Mouse (Mus musculus) kidney, embryonic 14.5 days (tissue): ENCODE measurements around the gene Aldh1b1. TPM values are rescaled to one million over a fixed set of nuclear protein-coding genes. Genes with fewer than 3 reads are reported as not detected.

Experiments used
- ATAC-seq: fragments of 200-750 bp; cut with Nextera tagmentation; 2 replicates; pipeline ENCODE4 v1.8.0; 2017; ENCODE audit warnings: moderate number of reproducible peaks, mild to moderate bottlenecking, moderate TSS enrichment, moderate library complexity; ENCODE audit not compliant: low FRiP score, low TSS enrichment
- H3K27ac ChIP-seq: fragments of 300-500 bp; sonication (generic); 2 replicates; pipeline ENCODE4 v1.5.1; 2014; ENCODE audit warnings: low read depth, mild to moderate bottlenecking, low read length, moderate library complexity, mixed read lengths
- H3K27me3 ChIP-seq: fragments of 300-500 bp; sonication (generic); 2 replicates; pipeline ENCODE4 v1.6.1; 2014; ENCODE audit warnings: mild to moderate bottlenecking, low read length; ENCODE audit not compliant: control insufficient read depth, insufficient read depth
- H3K36me3 ChIP-seq: fragments of 300-500 bp; sonication (generic); 2 replicates; pipeline ENCODE4 v1.6.1; 2014; ENCODE audit warnings: low read length, mixed read lengths; ENCODE audit not compliant: control insufficient read depth, insufficient read depth
- H3K4me1 ChIP-seq: fragments of 300-500 bp; sonication (generic); 2 replicates; pipeline ENCODE4 v1.6.1; 2014; ENCODE audit warnings: low read length, mixed read lengths; ENCODE audit not compliant: control insufficient read depth, insufficient read depth
- H3K4me2 ChIP-seq: fragments of 300-500 bp; sonication (generic); replicated peaks from 2 replicates; pipeline ENCODE4 v1.6.1; 2014; ENCODE audit warnings: low read depth, mild to moderate bottlenecking, low read length
- H3K4me3 ChIP-seq: fragments of 300-500 bp; sonication (generic); 2 replicates; pipeline ENCODE4 v1.5.1; 2014; ENCODE audit warnings: mild to moderate bottlenecking, low read length
- H3K9ac ChIP-seq: fragments of 300-500 bp; sonication (generic); 2 replicates; pipeline ENCODE4 v1.6.1; 2014; ENCODE audit warnings: low read depth, mild to moderate bottlenecking, low read length, moderate library complexity
- H3K9me3 ChIP-seq: fragments of 300-500 bp; sonication (generic); 2 replicates; pipeline ENCODE4 v1.6.1; 2016; ENCODE audit warnings: low read length; ENCODE audit not compliant: control insufficient read depth
- WGBS: fragments of 180-500 bp; shearing (Covaris S2); extraction: QIAGEN DNeasy Blood & Tissue Kit; methylation state at CpG from one replicate; pipeline ENCODE4 v1.1.7; 2014; 5-methylcytosine and 5-hydroxymethylcytosine counted together
- polyA plus RNA-seq: library from polyadenylated mRNA; unstranded; fragments of >200 nt; fragmentation: Nextera tagmentation; extraction: Ambion mirVana; gene quantifications from 2 replicates; pipeline ENCODE4 v1.2.1, GENCODE M21; 2014

The Aldh1b1 gene
- polyA plus RNA-seq, 1 experiment from 2014 or later, result 2.2 TPM

DNA sequence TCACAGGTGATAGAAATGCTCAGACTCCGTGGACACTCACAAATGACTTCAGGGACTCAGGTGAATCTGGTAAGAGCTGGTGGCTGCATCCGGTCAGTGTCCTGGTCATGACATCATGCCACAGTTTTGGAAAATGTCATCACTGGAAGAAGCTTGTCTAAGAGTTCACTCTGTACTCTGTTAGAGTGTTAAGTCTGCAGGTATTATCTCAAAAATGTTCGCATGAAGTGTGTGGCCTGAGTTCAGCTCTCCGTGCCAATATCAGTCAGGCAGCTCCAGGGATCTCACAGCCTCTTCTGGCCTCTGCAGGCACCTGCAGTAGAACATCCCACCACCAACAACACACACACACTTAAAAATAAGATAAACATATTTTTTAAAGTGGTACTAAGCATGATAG is 36.2 kb upstream of the Aldh1b1 start:
- ATAC-seq, result no peak
- WGBS, result 89% methylated on average over 4 of the region's 4 CpGs
- peaks cover 39% of the 10 kb centered on the region for H3K4me1 ChIP-seq

GRCm38 (mm10) chr4:45763288-45764140 is 35.3 kb upstream of the Aldh1b1 start:
- Histone ChIP-seq H3K9ac (no peak overlapping the region), H3K36me3 (no peaks in the 10 kb centered on the region), H3K27me3 (peaks cover 17% of the 10 kb centered on the region; the same call in 1 of the 2 replicates), H3K4me1 (peaks cover 34% of the 10 kb centered on the region), H3K4me2 (peak overlapping the region; percentile 35), H3K27ac (no peak overlapping the region), H3K9me3 (no peaks in the 10 kb centered on the region; the same call in 1 of the 2 replicates), H3K4me3 (0 out of 2 replicates have a peak overlapping the region, but pooled peaks have one; percentile 8)
- ATAC-seq, result no peak
- 13% methylated on average over 18 of the region's 18 CpGs for WGBS

More for the DNA sequence above, 36.2 kb upstream of the Aldh1b1 start:
- Histone ChIP-seq H3K4me3 (no peak overlapping the region), H3K9ac (no peak overlapping the region), H3K4me2 (no peak overlapping the region), H3K27ac (no peak overlapping the region), H3K36me3 (no peaks in the 10 kb centered on the region), H3K27me3 (peaks cover 17% of the 10 kb centered on the region; the same call in 1 of the 2 replicates), H3K9me3 (no peaks in the 10 kb centered on the region; the same call in 1 of the 2 replicates)

DNA sequence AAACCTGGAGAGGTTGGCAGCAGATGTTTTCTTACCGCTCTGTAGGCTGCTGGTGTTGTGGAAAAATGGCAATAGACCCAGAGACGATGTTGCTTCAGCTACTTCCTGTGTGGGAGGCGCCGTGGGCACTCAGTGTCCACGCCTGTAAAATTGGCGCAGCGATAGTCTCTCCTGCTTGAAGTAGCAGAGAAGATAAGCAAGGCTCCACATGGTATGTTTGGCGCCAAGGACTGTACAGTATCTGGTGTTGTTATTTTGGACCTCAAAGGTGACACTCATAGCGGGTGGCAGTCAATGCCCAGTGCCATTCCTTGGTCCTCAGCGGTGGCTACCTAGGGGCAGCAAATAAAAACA is 34.7 kb upstream of the Aldh1b1 start:
- ATAC-seq, result no peak
- Histone ChIP-seq H3K9me3 (no peaks in the 10 kb centered on the region; the same call in 1 of the 2 replicates), H3K27ac (no peak overlapping the region), H3K9ac (no peak overlapping the region), H3K36me3 (no peaks in the 10 kb centered on the region), H3K4me2 (peak overlapping the region; percentile 35), H3K27me3 (peaks cover 22% of the 10 kb centered on the region), H3K4me1 (peaks cover 34% of the 10 kb centered on the region), H3K4me3 (0 out of 2 replicates have a peak overlapping the region, but pooled peaks have one; percentile 8)
- WGBS, result 10% methylated on average over 10 of the region's 10 CpGs

DNA sequence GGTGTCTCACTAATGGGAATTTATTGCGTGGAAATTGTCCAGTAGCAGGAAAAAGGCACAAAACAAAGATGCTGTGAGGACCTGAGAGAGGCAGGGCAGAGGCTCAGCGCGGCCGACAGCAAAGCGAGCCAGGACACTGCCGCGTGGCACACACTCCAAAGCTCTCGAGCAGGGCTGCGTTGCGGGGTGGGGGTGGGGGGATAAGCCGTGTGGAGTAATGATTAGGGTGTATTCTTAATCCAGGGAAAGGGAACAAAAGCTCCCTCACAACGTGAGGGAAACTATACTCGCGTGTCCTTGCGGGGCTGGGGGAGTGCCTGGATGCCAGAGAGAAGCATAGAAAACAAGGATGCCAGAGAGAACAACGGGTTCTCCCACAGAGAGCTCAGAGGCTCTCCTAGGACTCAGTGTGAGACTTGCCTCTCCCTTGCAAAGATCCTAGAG is 33.7 kb upstream of the Aldh1b1 start:
- Histone ChIP-seq H3K27ac (no peak overlapping the region), H3K4me2 (peak overlapping the region; percentile 44), H3K27me3 (peaks cover 24% of the 10 kb centered on the region), H3K4me3 (peak overlapping the region; percentile 19), H3K9ac (peak overlapping the region; percentile 32), H3K36me3 (no peaks in the 10 kb centered on the region), H3K9me3 (no peaks in the 10 kb centered on the region; the same call in 1 of the 2 replicates), H3K4me1 (peaks cover 34% of the 10 kb centered on the region)
- under 1% methylated on average over 16 of the region's 16 CpGs for WGBS
- ATAC-seq, result no peak; the same call in 1 of the 2 replicates

- Histone ChIP-seq H3K27me3 (peaks cover 27% of the 10 kb centered on the region), H3K36me3 (no peaks in the 10 kb centered on the region), H3K27ac (no peak overlapping the region), H3K9ac (peak overlapping the region; percentile 32), H3K9me3 (no peaks in the 10 kb centered on the region; the same call in 1 of the 2 replicates), H3K4me1 (peaks cover 38% of the 10 kb centered on the region), H3K4me2 (peak overlapping the region; percentile 44), H3K4me3 (peak overlapping the region; percentile 19)
- no peak; the same call in 1 of the 2 replicates for ATAC-seq
- under 1% methylated on average over 16 of the region's 18 CpGs for WGBS
Measured at GRCm38 (mm10) chr4:45765565-45766201, 33.1 kb upstream of the Aldh1b1 start.

- Histone ChIP-seq H3K27me3 (peaks cover 28% of the 10 kb centered on the region), H3K4me3 (no peak overlapping the region), H3K9ac (no peak overlapping the region), H3K4me1 (peaks cover 38% of the 10 kb centered on the region), H3K4me2 (no peak overlapping the region), H3K27ac (no peak overlapping the region), H3K9me3 (no peaks in the 10 kb centered on the region; the same call in 1 of the 2 replicates), H3K36me3 (no peaks in the 10 kb centered on the region)
- WGBS, result 83% methylated on average over 7 of the region's 7 CpGs
- no peak for ATAC-seq
Measured at GRCm38 (mm10) chr4:45766774-45767173, 32.0 kb upstream of the Aldh1b1 start.

DNA sequence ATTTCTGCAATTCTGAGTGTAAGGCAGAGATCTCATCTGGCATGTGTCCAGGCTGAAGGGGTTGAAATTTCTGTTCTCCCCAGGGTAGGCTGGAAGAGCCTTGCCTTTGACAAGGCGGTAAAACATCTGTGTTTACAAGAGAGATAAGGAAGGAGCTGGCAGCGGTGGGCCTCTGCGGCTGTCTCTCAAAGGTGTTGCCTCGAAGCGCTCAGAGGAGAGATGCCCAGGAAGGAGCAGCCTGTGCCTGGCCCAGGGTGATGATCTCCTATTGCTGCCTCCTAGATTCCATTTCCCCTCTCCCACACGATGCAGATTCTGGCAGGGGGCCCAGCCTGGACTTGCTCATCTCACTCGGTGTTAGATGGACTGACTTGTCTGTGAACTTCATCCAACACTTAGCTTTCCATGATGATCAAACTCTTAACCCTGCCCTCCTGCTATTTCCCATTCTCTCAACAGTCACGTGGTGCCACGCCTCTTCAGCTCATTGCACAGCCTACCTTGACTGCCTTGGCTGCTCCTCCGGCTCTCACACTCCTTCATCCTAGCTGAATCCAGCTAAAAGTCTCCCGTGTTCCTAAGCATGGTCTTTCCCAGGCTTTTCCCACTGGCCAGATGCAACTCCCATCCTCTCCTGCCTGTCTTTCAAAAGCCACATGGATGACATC is 30.8 kb upstream of the Aldh1b1 start:
- Histone ChIP-seq H3K4me3 (no peak overlapping the region), H3K27me3 (peaks cover 30% of the 10 kb centered on the region), H3K9ac (no peak overlapping the region), H3K4me2 (no peak overlapping the region), H3K4me1 (peaks cover 38% of the 10 kb centered on the region), H3K36me3 (no peaks in the 10 kb centered on the region), H3K27ac (no peak overlapping the region), H3K9me3 (no peaks in the 10 kb centered on the region; the same call in 1 of the 2 replicates)
- no peak for ATAC-seq
- 37% methylated on average over 11 of the region's 11 CpGs for WGBS

DNA sequence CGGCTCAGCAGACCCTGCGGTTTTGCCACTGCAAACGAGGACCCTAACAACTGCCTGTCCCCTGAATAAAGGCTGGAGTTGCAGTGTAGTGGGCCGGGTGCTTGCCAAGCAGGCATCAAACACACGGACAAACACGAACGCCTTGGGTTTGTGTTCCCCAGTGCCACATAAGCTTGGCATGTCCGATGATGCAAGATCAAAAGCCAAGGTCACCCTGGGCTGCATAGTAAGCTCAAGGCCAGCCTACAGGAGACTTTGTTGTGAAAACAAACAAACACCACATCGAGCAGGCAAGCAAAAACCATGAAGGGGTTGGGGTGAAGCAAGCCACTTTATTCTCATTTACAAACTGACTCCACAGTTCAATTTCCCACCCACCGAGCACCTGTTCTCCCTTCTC is 29.7 kb upstream of the Aldh1b1 start:
- no peak for ATAC-seq
- Histone ChIP-seq H3K4me1 (peaks cover 28% of the 10 kb centered on the region), H3K36me3 (no peaks in the 10 kb centered on the region), H3K27me3 (peaks cover 24% of the 10 kb centered on the region), H3K9me3 (no peaks in the 10 kb centered on the region; the same call in 1 of the 2 replicates), H3K4me2 (no peak overlapping the region), H3K4me3 (no peak overlapping the region), H3K9ac (no peak overlapping the region), H3K27ac (no peak overlapping the region)
- WGBS, result 51% methylated on average over 10 of the region's 10 CpGs
